Mouse (Mus musculus) large intestine, adult 2 months (tissue): ENCODE measurements around the gene Gse1. TPM values are rescaled to one million over a fixed set of nuclear protein-coding genes. Genes with fewer than 3 reads are reported as not detected.

Source experiments
- DNase-seq: peaks from one replicate; pipeline ENCODE4 v3.0.0-alpha.2; 2012; ENCODE audit warnings: low read depth, low spot score
- WGBS: fragments of 180-500 bp; shearing (Covaris S2); methylation state at CpG from one replicate; pipeline ENCODE4 v1.1.7; 2018; 5-methylcytosine and 5-hydroxymethylcytosine counted together
- polyA plus RNA-seq: library from polyadenylated mRNA; depleted of rRNA; stranded (reverse); fragments of >200 nt; gene quantifications from 2 replicates; pipeline ENCODE4 v1.2.3, GENCODE M21; 2012

The Gse1 gene
- polyA plus RNA-seq, 1 experiment, result 22.1 TPM

DNA sequence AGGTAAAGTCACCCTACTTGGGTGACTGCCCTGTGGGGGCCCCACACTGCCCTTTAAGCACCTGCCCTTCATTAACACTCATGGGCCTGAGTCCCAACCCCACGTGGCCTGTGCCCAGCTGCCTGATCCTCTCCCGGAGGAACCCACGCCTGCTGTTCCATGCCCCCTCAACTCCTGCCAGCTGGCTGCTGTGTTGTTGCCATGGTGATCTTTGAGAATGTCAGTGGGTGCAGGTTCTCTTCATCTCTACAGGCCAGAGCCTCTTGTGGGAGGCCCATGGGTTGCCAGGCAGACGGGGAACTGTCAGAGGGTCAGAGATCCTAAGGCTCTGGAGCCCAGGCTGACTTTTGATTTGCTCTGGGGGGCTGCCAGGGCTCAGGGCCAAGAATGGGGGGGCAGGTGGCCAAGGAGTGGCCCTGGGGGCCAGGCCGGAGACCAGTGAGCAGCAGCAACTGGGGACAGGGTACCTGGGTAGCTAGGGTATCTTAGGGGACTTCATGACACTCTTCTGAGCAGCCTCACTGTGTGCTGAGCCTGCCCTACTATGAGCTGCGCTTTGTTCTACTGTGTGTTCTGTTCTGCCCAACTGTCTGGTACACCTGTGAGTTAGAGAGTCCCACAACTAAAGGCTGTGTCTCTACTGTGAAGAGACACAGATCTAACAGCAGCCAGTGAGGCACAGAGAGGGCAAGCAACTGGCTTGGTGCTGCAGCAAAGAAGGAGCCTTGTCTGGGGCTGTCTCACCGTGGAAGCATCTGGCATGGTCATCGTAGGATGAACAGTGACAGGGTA is 64.3 kb downstream of the Gse1 start:
- 58% methylated on average over 8 of the region's 8 CpGs for WGBS
- no peak for DNase-seq

GRCm38 (mm10) chr8:120293421-120294357 is 65.4 kb downstream of the Gse1 start:
- no peak for DNase-seq
- 85% methylated on average over 18 of the region's 18 CpGs for WGBS

- 49% methylated on average over 17 of the region's 17 CpGs for WGBS
- no peak for DNase-seq
These were observed 67.0 kb downstream of the Gse1 start for GRCm38 (mm10) chr8:120294982-120295870.

DNA sequence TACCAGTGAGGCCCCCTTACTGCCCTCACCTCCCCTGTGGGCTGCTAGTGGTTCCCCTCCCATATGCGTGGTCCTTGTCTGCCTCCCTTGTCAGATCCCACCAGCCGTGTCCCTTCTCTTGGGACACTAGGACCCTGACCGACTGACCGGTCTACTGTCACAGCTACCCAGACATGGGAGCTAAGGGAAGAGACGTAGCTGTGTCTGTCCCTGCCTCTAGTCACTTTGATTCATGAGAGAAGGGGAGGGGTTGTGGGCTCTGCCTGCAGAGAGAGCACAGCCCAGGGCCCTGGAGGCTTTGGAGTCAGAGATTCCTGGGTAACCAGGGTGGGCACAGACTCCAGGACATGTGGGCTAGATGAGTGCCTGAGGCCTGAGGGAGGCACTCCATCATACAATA is 68.7 kb downstream of the Gse1 start:
- no peak for DNase-seq
- WGBS, result 84% methylated on average over 5 of the region's 5 CpGs

- 80% methylated on average over 22 of the region's 22 CpGs for WGBS
- no peak for DNase-seq
These were observed 70.6 kb downstream of the Gse1 start for GRCm38 (mm10) chr8:120298601-120299532.

DNA sequence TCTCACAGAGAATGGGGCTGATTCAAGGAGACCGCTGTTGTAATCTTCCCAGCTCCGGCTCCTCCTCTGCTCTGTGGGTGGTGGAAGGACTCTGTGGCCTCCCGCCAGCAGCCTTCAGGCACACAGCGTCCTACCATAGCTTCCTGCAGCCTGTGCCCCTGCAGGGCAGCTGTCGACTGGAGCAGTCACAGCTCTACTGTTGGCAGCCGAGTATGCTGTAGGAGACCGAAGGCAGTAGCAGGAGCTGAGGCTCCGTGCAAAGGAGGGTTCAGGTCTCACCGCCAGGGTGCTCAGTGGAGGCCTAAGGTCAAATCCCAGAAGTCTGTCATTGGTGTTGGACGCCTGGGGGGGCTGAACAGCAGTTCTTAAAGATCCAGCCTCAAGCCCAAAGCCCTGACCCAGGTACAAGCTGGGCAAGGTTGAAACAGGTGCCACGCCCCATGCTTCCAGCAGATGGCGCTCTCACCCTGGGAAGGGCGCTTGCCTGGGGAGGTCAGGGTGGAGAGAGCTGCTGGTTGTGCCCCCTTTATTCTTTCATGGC is 72.4 kb downstream of the Gse1 start:
- 9% methylated on average over 13 of the region's 13 CpGs for WGBS

DNA sequence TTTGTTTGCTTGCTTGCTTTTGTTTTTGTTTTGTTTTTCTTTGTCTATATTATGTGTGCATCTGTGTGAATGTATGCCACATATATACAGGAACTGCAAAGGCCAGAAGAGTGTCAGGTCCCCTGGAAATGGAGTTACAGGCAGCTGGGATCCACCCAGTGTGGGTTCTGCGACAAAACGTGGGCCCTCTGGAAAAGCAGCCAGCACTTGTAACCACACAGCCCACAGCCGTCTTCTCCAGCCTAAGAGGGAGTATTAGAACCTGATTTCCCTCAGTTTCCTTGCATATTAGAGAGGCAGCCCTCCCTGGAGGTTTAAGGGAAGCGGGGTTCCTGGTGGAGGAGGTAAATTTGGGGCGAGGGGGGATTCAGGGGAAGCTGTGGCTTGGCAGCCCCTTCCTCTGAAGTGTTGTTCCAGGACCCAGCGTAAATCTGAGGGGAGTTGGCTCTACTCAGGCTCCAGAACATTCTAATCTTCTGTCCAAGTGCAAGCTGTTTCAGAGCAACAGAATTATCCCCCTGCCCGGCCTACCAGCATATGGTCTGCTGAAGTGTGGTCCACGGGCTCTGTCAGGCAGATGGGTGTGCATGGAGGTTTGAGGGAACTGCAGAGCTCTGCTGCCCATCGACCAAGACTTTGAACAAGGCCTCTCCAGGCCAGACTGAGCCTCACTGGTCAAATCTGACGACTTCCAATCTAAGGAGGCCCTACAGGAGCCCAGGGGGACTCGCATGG is 74.9 kb downstream of the Gse1 start:
- DNase-seq, result no peak
- WGBS, result 84% methylated on average over 11 of the region's 11 CpGs

More for the DNA sequence above, 72.4 kb downstream of the Gse1 start:
- DNase-seq, result no peak

DNA sequence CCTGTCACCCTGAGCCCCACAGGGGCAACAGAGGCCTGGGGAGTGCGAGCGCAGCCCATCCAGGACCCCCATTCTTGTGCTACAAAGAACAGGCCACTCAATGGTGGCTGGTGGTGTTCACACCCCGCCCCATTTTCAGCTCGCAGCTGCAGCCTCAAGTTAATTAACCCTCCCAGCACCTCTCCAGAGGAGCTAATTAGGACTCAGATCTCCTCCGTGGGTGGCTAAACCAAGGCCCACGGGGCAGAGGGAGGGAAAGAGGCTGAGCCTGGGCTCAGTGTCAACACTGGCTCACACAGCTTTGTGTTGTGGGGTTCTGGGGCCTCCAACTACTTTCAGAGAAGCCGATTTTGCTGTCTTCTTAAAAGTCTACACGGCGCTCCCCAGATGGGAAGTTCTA is 75.8 kb downstream of the Gse1 start:
- DNase-seq, result no peak
- 69% methylated on average over 9 of the region's 9 CpGs for WGBS

GRCm38 (mm10) chr8:120305800-120306385 is 77.6 kb downstream of the Gse1 start:
- 89% methylated on average over 10 of the region's 10 CpGs for WGBS
- DNase-seq, result no peak

- no peak for DNase-seq
- 20% methylated on average over 16 of the region's 16 CpGs for WGBS
These were observed 78.8 kb downstream of the Gse1 start for GRCm38 (mm10) chr8:120307103-120307502.

- WGBS, result 49% methylated on average over 11 of the region's 11 CpGs
- DNase-seq, result no peak
These were observed 79.3 kb downstream of the Gse1 start for GRCm38 (mm10) chr8:120307528-120307927.

DNA sequence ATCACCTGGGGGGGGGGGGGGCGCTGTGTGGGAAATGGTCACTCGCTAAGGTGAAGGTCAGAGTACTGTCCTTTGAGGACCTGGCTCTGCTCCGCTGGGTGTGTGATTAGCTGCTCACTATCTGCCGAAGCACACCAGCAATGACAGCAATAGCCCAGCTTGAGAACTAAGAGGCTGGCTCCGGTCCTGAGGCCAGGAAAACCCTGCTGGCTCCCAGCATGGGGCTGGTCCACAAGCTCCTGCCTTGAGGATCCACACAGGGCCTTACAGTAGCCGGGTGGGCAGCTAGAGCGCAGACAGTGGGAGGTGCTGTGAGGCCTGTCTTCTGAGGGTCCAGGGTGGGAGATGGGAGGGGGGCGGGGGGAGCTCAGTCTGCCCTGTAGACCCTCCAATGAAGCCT is 79.9 kb downstream of the Gse1 start:
- no peak for DNase-seq
- 78% methylated on average over 8 of the region's 8 CpGs for WGBS

- 48% methylated on average over 9 of the region's 9 CpGs for WGBS
These were observed 80.3 kb downstream of the Gse1 start for GRCm38 (mm10) chr8:120308553-120308952.

DNA sequence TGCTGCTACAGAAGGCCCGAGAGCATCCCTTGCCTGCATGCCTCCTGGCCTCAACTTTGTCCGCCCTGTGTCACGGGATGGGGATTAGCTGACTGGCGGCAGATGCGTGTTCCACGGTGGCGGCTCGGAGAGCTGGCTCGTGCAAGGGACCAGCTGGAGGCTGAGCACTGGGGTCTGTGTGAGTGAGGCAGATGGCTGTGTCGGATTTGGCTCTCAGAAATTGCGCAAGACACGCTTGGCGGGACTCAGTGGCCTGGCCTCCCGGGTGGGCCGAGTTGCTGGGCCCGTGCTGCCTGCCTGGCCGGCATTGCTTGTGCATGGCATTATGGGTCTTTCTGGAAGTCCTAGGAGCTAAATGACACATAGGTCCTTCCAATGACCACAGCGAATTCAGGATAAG is 81.1 kb downstream of the Gse1 start:
- DNase-seq, result no peak
- WGBS, result 80% methylated on average over 18 of the region's 18 CpGs

More at GRCm38 (mm10) chr8:120308553-120308952, 80.3 kb downstream of the Gse1 start:
- DNase-seq, result no peak

DNA sequence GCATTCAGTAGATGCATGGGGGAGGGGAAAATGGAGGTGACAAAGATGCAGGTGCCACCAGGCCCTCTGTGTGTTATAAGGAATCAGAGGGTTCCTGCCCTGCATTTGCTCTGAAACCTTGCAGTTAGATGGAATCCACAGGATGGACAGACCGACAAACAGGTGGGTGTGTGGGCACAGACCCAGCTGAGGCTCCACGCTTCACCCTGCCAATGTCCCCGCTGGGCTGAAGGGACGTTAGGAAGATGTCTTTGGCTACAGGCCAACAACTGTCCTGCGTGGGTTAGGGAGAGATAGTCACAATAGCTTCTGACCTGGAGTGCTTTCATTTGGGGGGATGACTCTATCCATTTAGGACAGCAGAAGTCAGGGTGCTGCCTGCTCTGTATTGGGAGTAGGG is 81.8 kb downstream of the Gse1 start:
- WGBS, result 62% methylated on average over 5 of the region's 5 CpGs
- DNase-seq, result no peak

DNA sequence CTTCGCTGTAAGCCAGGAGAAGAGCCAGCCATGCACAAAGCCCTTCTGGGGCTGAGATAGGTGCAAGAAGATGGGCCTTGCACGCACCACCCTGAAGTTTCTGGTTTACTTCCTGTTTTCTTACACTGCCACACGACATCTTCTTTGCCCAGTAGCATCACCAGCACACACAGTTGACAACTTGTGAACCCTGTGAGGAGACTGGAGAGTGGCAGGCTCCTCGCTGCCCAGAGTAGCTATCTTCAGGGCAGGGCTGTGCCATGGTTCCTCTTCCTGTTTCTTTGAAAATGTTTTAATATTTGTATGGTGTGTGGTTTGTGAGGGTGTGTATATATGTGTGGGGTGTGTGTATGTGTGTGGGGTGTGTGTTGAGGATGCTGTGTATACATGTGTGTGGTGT is 84.2 kb downstream of the Gse1 start:
- WGBS, result 83% methylated on average over 4 of the region's 4 CpGs
- DNase-seq, result no peak

DNA sequence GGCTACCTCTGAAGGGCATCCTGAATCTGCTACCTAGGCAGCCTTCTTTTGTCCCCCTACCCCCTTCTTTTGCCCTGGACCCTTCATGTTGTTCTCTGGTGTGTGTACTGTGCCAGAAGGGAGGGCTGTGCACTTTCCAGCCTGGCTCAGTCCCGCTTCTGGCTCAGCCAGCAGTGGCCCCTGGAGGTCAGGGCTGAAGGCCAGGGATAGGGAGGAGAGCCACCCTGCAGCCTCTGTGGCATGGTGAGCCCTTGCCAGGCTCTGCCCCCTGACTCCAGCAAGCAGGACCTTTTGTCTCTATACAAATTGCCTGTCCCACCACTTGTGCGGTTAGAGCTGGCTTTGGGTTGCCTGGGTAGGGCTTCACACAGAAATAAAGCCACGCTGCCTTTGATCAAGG is 85.4 kb downstream of the Gse1 start:
- no peak for DNase-seq
- 88% methylated on average over 3 of the region's 3 CpGs for WGBS
